Mouse (Mus musculus): ENCODE data around the gene Tmod2. TPM values are rescaled to one million over a fixed set of nuclear protein-coding genes. Genes with fewer than 3 reads are reported as not detected.

The Tmod2 gene
- polyA plus RNA-seq, 1 experiment from 2014 or later: 348 TPM

- H3K4me2 ChIP-seq (ENCODE audit: low read length): no peak overlapping the region
- H3K9ac ChIP-seq (ENCODE audit: low read depth, low read length): no peak overlapping the region
- H3K4me1 ChIP-seq (ENCODE audit: control insufficient read depth, insufficient read depth, low read length): peaks cover 6% of the 10 kb centered on the region
- H3K9me3 ChIP-seq (replicated peaks; ENCODE audit: control insufficient read depth, low read length, poor library complexity, severe bottlenecking): no peaks in the 10 kb centered on the region
- no peak overlapping the region for H3K27ac ChIP-seq (ENCODE audit: low read length)
- no peak for ATAC-seq
- no peaks in the 10 kb centered on the region for H3K27me3 ChIP-seq (ENCODE audit: control insufficient read depth, insufficient read depth, low read depth, low read length)
- peaks cover 3% of the 10 kb centered on the region; the same call in 1 of the 2 replicates for H3K36me3 ChIP-seq (ENCODE audit: control insufficient read depth, insufficient read depth, low read length)
- no peak overlapping the region for H3K4me3 ChIP-seq (ENCODE audit: low read depth, low read length)
- WGBS: 47% methylated on average over 2 of the region's 2 CpGs
These were observed 47.9 kb downstream of the Tmod2 start for GRCm38 (mm10) chr9:75563176-75563575.

GRCm38 (mm10) chr9:75561040-75561669, 50.0 kb downstream of the Tmod2 start:
- H3K27me3 ChIP-seq (ENCODE audit: control insufficient read depth, insufficient read depth, low read depth, low read length): no peaks in the 10 kb centered on the region
- H3K36me3 ChIP-seq (ENCODE audit: control insufficient read depth, insufficient read depth, low read length): no peaks in the 10 kb centered on the region
- no peak overlapping the region for H3K4me3 ChIP-seq (ENCODE audit: low read depth, low read length)
- no peaks in the 10 kb centered on the region for H3K9me3 ChIP-seq (replicated peaks; ENCODE audit: control insufficient read depth, low read length, poor library complexity, severe bottlenecking)
- no peak overlapping the region for H3K4me2 ChIP-seq (ENCODE audit: low read length)
- WGBS: 83% methylated on average over 13 of the region's 13 CpGs
- no peak for ATAC-seq
- H3K27ac ChIP-seq (ENCODE audit: low read length): no peak overlapping the region
- H3K4me1 ChIP-seq (ENCODE audit: control insufficient read depth, insufficient read depth, low read length): peaks cover 16% of the 10 kb centered on the region
- no peak overlapping the region for H3K9ac ChIP-seq (ENCODE audit: low read depth, low read length)

- no peak for ATAC-seq
- Histone ChIP-seq H3K4me3 (ENCODE audit: low read depth, low read length) (no peak overlapping the region; the same call in 1 of the 2 replicates), H3K36me3 (ENCODE audit: control insufficient read depth, insufficient read depth, low read length) (no peaks in the 10 kb centered on the region), H3K27me3 (ENCODE audit: control insufficient read depth, insufficient read depth, low read depth, low read length) (no peaks in the 10 kb centered on the region), H3K4me1 (ENCODE audit: control insufficient read depth, insufficient read depth, low read length) (peaks cover 16% of the 10 kb centered on the region), H3K4me2 (ENCODE audit: low read length) (peak overlapping the region; percentile 91), H3K27ac (ENCODE audit: low read length) (no peak overlapping the region), H3K9me3 (replicated peaks; ENCODE audit: control insufficient read depth, low read length, poor library complexity, severe bottlenecking) (no peaks in the 10 kb centered on the region), H3K9ac (ENCODE audit: low read depth, low read length) (no peak overlapping the region)
These were observed 50.8 kb downstream of the Tmod2 start for GRCm38 (mm10) chr9:75560353-75560752.

- Histone ChIP-seq H3K36me3 (ENCODE audit: control insufficient read depth, insufficient read depth, low read length) (no peaks in the 10 kb centered on the region), H3K27me3 (ENCODE audit: control insufficient read depth, insufficient read depth, low read depth, low read length) (no peaks in the 10 kb centered on the region), H3K27ac (ENCODE audit: low read length) (peak within 1 kb of the TSS; percentile 78), H3K4me2 (ENCODE audit: low read length) (peak within 1 kb of the TSS; percentile 91), H3K9me3 (replicated peaks; ENCODE audit: control insufficient read depth, low read length, poor library complexity, severe bottlenecking) (no peaks in the 10 kb centered on the region), H3K4me1 (ENCODE audit: control insufficient read depth, insufficient read depth, low read length) (peaks cover 16% of the 10 kb centered on the region), H3K9ac (ENCODE audit: low read depth, low read length) (peak within 1 kb of the TSS; percentile 86), H3K4me3 (ENCODE audit: low read depth, low read length) (peak within 1 kb of the TSS; percentile 97)
- ATAC-seq: peak; percentile 99
- WGBS: 2% methylated on average over 21 of the region's 21 CpGs
These were observed 51.6 kb downstream of the Tmod2 start, which contains the start of gene Tmod3 for GRCm38 (mm10) chr9:75559512-75560012. Tmod3 (minus strand) TSS chr9:75559657.

GRCm38 (mm10) chr9:75558812-75559511, 52.2 kb downstream of the Tmod2 start:
- Histone ChIP-seq H3K27ac (ENCODE audit: low read length) (peak overlapping the region; percentile 78), H3K4me2 (ENCODE audit: low read length) (peak overlapping the region; percentile 91), H3K9me3 (replicated peaks; ENCODE audit: control insufficient read depth, low read length, poor library complexity, severe bottlenecking) (no peaks in the 10 kb centered on the region), H3K4me3 (ENCODE audit: low read depth, low read length) (peak overlapping the region; percentile 97), H3K36me3 (ENCODE audit: control insufficient read depth, insufficient read depth, low read length) (no peaks in the 10 kb centered on the region), H3K27me3 (ENCODE audit: control insufficient read depth, insufficient read depth, low read depth, low read length) (no peaks in the 10 kb centered on the region), H3K4me1 (ENCODE audit: control insufficient read depth, insufficient read depth, low read length) (peaks cover 16% of the 10 kb centered on the region), H3K9ac (ENCODE audit: low read depth, low read length) (peak overlapping the region; percentile 86)
- WGBS: under 1% methylated on average over 46 of the region's 47 CpGs
- peak; percentile 87 for ATAC-seq

- 27% methylated on average over 3 of the region's 3 CpGs for WGBS
- Histone ChIP-seq H3K36me3 (ENCODE audit: control insufficient read depth, insufficient read depth, low read length) (no peaks in the 10 kb centered on the region), H3K27me3 (ENCODE audit: control insufficient read depth, insufficient read depth, low read depth, low read length) (no peaks in the 10 kb centered on the region), H3K4me3 (ENCODE audit: low read depth, low read length) (peak overlapping the region; percentile 97), H3K9ac (ENCODE audit: low read depth, low read length) (peak overlapping the region; percentile 86), H3K4me1 (ENCODE audit: control insufficient read depth, insufficient read depth, low read length) (peaks cover 16% of the 10 kb centered on the region), H3K4me2 (ENCODE audit: low read length) (peak overlapping the region; percentile 91), H3K9me3 (replicated peaks; ENCODE audit: control insufficient read depth, low read length, poor library complexity, severe bottlenecking) (no peaks in the 10 kb centered on the region), H3K27ac (ENCODE audit: low read length) (no peak overlapping the region)
- no peak for ATAC-seq
These were observed 52.8 kb downstream of the Tmod2 start for GRCm38 (mm10) chr9:75558360-75558759.

- ATAC-seq: no peak
- Histone ChIP-seq H3K9me3 (replicated peaks; ENCODE audit: control insufficient read depth, low read length, poor library complexity, severe bottlenecking) (0 out of 2 replicates have a peak, but pooled peaks cover 3% of the 10 kb centered on the region), H3K9ac (ENCODE audit: low read depth, low read length) (no peak overlapping the region), H3K4me1 (ENCODE audit: control insufficient read depth, insufficient read depth, low read length) (peaks cover 20% of the 10 kb centered on the region), H3K27me3 (ENCODE audit: control insufficient read depth, insufficient read depth, low read depth, low read length) (no peaks in the 10 kb centered on the region), H3K4me2 (ENCODE audit: low read length) (no peak overlapping the region), H3K4me3 (ENCODE audit: low read depth, low read length) (no peak overlapping the region), H3K36me3 (ENCODE audit: control insufficient read depth, insufficient read depth, low read length) (no peaks in the 10 kb centered on the region), H3K27ac (ENCODE audit: low read length) (no peak overlapping the region)
- 74% methylated on average over 4 of the region's 4 CpGs for whole genome bisulfite sequencing
These were observed 57.4 kb downstream of the Tmod2 start for GRCm38 (mm10) chr9:75553719-75554118.

- H3K4me3 ChIP-seq (ENCODE audit: low read depth, low read length): no peak overlapping the region
- 0 out of 2 replicates have a peak, but pooled peaks cover 5% of the 10 kb centered on the region for H3K4me1 ChIP-seq (ENCODE audit: control insufficient read depth, insufficient read depth, low read length)
- H3K27me3 ChIP-seq (ENCODE audit: control insufficient read depth, insufficient read depth, low read depth, low read length): no peaks in the 10 kb centered on the region
- no peak overlapping the region for H3K27ac ChIP-seq (ENCODE audit: low read length)
- H3K36me3 ChIP-seq (ENCODE audit: control insufficient read depth, insufficient read depth, low read length): no peaks in the 10 kb centered on the region
- ATAC-seq: no peak
- H3K9ac ChIP-seq (ENCODE audit: low read depth, low read length): no peak overlapping the region
- no peak overlapping the region for H3K4me2 ChIP-seq (ENCODE audit: low read length)
- WGBS: 47% methylated on average over 5 of the region's 5 CpGs
- 0 out of 2 replicates have a peak, but pooled peaks cover 3% of the 10 kb centered on the region for H3K9me3 ChIP-seq (replicated peaks; ENCODE audit: control insufficient read depth, low read length, poor library complexity, severe bottlenecking)
These were observed 59.8 kb downstream of the Tmod2 start for GRCm38 (mm10) chr9:75551342-75551741.

GRCm38 (mm10) chr9:75549010-75549409, 62.1 kb downstream of the Tmod2 start:
- Histone ChIP-seq H3K27me3 (ENCODE audit: control insufficient read depth, insufficient read depth, low read depth, low read length) (no peaks in the 10 kb centered on the region), H3K36me3 (ENCODE audit: control insufficient read depth, insufficient read depth, low read length) (no peaks in the 10 kb centered on the region)

More at GRCm38 (mm10) chr9:75549010-75549409, 62.1 kb downstream of the Tmod2 start:
- ATAC-seq: no peak
- no peak overlapping the region for H3K27ac ChIP-seq (ENCODE audit: low read length)
- no peak overlapping the region for H3K4me2 ChIP-seq (ENCODE audit: low read length)
- H3K9ac ChIP-seq (ENCODE audit: low read depth, low read length): no peak overlapping the region
- 0 out of 2 replicates have a peak, but pooled peaks cover 3% of the 10 kb centered on the region for H3K9me3 ChIP-seq (replicated peaks; ENCODE audit: control insufficient read depth, low read length, poor library complexity, severe bottlenecking)
- H3K4me3 ChIP-seq (ENCODE audit: low read depth, low read length): no peak overlapping the region
- 75% methylated on average over 8 of the region's 8 CpGs for WGBS
- H3K4me1 ChIP-seq (ENCODE audit: control insufficient read depth, insufficient read depth, low read length): 0 out of 2 replicates have a peak, but pooled peaks cover 5% of the 10 kb centered on the region
